Mouse (Mus musculus) granulocyte monocyte progenitor cell, adult 5-6 weeks (primary cell): ENCODE measurements around the gene St3gal2. TPM values are rescaled to one million over a fixed set of nuclear protein-coding genes. Genes with fewer than 3 reads are reported as not detected.
"Not testable (repeated sequence)": the region's sequence is repeated elsewhere in the genome, so short reads cannot be mapped to it uniquely, and the experiment has no call there.

ENCODE experiments used
- ATAC-seq: replicated peaks from 2 replicates; pipeline ENCODE4 v1.8.0; 2016; ENCODE audit warnings: mild to moderate bottlenecking, moderate TSS enrichment, inconsistent platforms; ENCODE audit not compliant: poor library complexity, severe bottlenecking
- total RNA-seq, 2 experiments: library from RNA; stranded (forward) in 1 of 2; stranded (reverse) in 1 of 2; fragments of 200-712, 200-1000 nt in 1 of 2; fragments of >200 nt in 1 of 2; fragmentation: Nextera tagmentation in 1 of 2; gene quantifications; 2 replicates each; pipeline ENCODE4 v1.2.3; 2014 to 2017

The St3gal2 gene
- total RNA-seq, 2 experiments from 2014 or later = 3.3 to 8.3 TPM

- not testable (repeated sequence) for ATAC-seq
These were observed 9.9 kb upstream of the St3gal2 start for GRCm38 (mm10) chr8:110909850-110910249.

GRCm38 (mm10) chr8:110911576-110912570 is 7.8 kb upstream of the St3gal2 start:
- ATAC-seq = peak; percentile 95

- no peak for ATAC-seq
These were observed 2.3 kb upstream of the St3gal2 start for GRCm38 (mm10) chr8:110917415-110917814.

DNA sequence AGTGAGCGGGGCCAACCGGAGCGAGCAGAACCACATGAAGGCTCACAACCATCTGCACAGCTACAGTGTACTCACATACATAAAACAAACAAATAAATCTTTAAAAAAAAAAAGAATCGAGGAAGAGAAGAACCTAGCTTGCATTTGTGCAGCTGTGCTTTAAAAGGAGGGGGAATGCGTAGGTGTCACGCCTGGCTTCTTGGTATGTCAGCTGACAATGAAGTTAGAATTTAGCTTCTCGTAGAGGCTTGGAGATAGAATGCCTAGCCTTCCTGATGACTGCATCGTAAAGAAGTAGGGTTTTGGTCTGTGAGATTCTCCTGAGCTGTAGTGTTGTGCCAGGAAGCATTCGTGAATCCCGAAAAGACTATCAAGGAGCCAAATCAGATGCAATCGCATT is 1.7 kb upstream of the St3gal2 start:
- no peak for ATAC-seq

GRCm38 (mm10) chr8:110918460-110918859 is 1.3 kb upstream of the St3gal2 start:
- ATAC-seq = peak; percentile 8; the same call in 1 of the 2 replicates

- 0 out of 2 replicates have a peak, but pooled peaks have one; percentile 2 for ATAC-seq
These were observed 480 bp downstream of the St3gal2 start for GRCm38 (mm10) chr8:110920032-110920772.

DNA sequence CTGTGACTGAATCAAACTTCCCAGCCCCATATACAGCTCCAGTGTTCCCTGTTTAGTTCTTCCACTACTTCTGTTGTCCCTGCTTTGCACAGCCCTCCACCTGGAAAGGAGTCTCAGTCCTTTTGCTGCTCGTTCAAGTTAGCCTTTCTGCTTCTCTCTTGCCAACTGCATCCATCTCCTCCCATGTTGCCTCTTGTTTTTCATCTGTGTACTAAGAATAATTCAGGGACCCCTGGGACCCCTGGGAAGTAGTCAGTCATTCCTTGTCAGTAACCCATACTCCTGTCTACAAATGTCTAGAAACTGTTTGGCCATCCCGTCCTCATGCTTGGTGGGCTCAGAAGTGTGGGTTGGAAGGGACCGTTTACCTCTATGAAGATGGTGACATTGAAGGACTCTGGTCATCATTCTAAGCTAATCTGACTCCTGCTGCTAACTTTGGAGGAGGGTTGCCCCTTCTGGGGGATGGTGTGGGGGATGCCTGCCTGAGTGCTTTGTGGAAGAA is 1.1 kb downstream of the St3gal2 start:
- ATAC-seq = no peak

DNA sequence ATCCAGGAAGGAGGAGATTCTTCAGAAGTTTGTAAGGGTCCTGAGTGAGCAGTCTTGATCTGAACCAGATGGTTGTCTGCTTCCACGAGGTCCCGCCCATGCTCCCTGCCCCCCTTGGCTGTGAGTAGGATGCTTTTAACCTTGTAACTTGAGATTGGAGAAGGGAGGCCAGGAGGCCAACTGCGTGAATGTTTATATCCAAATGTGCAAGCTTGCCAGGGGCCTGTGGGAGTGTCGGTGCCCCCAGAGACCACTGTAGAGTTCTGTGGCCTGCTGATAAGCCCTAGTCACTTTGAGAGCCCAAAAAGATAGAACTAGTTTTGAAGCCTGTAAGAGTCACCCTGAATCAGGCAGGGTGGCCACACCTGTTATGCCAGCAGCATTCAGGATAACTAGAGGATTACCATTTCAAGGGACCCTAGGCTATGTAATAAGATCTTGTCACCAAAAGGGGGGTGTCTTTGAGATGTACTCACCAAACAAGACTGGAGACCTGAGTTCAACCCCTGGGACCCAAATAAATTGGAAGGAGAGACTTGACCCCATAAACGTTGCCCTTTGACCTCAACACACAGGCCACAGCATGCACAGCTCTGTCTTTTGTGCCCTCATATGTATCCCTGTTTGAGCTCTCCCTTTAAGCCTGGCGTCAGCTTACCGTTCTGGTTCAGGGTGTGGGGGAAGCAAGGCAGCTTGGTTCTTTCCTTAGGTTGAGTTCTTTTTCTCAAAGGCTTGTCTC is 1.9 kb downstream of the St3gal2 start:
- ATAC-seq = no peak

- ATAC-seq = no peak
These were observed 6.0 kb downstream of the St3gal2 start for GRCm38 (mm10) chr8:110925691-110926140.

DNA sequence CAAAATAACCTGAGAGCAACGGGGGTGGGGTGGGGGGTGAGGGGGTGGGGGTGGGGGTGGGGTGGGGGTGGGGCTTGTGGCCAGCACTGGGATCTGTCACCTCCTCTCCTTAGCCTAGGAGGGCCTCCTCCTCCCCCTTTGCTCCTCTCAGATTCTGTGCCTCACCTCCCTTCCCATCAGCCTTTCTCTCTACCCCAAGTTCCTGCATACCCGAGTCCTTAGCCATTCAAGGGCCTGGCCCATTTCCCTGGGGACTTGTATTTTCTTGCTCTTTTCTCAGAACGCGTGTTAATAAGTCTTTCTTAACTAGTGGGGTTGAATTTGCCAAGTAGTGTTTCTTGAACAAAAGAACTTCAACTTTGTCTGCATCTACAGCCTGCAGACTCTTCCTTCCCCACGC is 7.0 kb downstream of the St3gal2 start:
- no peak for ATAC-seq

DNA sequence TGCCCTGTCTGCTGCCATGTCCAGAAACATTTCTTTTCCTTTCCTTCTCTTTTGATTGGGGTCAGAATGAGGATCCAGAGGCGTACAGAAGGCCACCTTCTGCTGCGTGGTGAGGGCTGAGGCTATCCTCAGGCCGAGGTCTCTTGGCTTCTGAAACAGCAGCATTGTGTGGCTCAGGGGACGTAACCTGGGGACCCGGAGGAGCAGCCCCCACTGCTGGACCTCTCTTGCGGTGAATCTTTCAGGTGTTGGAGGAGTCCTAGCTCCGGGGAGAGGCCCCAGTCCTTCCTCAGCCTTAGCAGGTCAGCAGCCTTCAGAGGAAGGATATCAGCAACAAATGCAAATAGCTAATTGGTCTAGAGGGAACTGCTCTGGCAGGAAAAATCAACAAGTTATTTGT is 8.7 kb downstream of the St3gal2 start:
- no peak for ATAC-seq

GRCm38 (mm10) chr8:110929066-110929465 is 9.3 kb downstream of the St3gal2 start:
- peak; percentile 11; the same call in 1 of the 2 replicates for ATAC-seq

GRCm38 (mm10) chr8:110929672-110930071 is 9.9 kb downstream of the St3gal2 start:
- not testable (repeated sequence) for ATAC-seq

DNA sequence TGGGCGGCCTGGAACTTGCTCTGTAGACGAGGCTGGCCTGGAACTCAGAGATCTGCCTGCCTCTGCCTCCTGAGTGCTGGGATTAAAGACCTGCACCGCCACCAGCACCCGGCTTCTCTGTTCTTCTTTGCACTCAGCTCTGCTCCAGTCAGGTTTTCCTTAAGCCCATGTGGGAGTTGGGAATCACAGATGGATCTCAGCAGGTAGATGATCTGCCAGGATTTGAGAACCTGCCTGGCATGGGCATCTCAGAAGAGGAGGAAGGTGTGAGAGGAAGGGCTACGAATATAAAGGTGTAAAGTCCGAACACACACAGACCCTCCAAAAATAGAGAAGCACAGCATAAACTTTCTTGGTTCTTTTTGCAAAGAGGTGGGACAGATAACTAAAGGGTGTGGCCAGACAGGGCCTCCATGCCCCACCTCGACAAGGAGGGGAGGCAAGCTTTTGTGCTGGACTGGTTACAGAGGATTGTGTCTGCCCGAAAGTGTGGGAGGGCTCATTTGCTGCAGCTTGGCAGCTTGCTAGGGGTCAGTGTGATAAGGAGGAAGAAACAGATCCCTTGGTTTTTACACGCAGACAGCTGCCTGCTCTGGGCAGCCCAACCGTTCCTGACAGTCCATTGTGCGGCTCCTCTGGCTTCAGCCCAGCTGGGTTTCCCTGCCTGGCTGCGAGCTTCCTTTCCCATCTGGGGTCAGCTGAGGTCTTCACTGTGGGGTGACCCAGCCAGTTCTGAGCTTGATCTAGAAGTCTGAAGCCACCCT is 11.6 kb downstream of the St3gal2 start:
- peak; percentile 61 for ATAC-seq

GRCm38 (mm10) chr8:110932444-110932843 is 12.7 kb downstream of the St3gal2 start:
- no peak for ATAC-seq

GRCm38 (mm10) chr8:110933272-110933671 is 13.6 kb downstream of the St3gal2 start:
- ATAC-seq = no peak

DNA sequence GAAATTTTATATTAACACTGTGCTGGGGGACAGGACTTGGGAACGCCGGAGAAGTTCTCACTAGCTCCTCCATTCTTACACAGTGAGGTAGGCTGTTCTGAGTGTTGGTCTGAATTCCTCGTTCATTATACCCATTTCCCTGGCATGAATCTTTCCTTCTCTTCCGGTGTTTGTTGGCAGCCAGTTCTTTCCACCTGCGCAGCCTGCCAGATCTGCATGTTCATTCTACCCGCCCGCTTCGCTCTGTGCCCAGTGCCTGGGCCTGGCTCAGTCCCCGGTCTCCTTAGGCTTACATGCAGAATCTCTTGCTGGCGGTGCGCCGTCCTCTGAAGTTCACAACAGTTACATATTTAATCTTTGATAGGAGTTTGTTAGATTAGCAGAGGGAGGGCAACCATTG is 16.5 kb downstream of the St3gal2 start:
- ATAC-seq = no peak

GRCm38 (mm10) chr8:110938882-110939589 is 19.3 kb downstream of the St3gal2 start:
- peak; percentile 87 for ATAC-seq
